Mouse (Mus musculus): Measurements from ENCODE around the gene Map4k3.

- TF ChIP-seq CTCF (IDR thresholded peaks at IDR 0.05) (peak; percentile 41), EP300 (IDR thresholded peaks at IDR 0.05) (no peak)
Measured at GRCm38 (mm10) chr17:80693707-80694106, 34.6 kb downstream of the Map4k3 start.

Data from lung, postnatal 0 days (tissue).